Mouse (Mus musculus) CD8-positive naive resting alpha-beta T cell, adult 57 days (primary cell): ENCODE results near the gene Gm21773. TPM values are rescaled to one million over a fixed set of nuclear protein-coding genes. Genes with fewer than 3 reads are reported as not detected.

ENCODE experiments used
- total RNA-seq: library from RNA; stranded (reverse); gene quantifications from one replicate; pipeline ENCODE4 v1.2.4, GENCODE M21; 2023

Gm21773 gene
- not detected for total RNA-seq

DNA sequence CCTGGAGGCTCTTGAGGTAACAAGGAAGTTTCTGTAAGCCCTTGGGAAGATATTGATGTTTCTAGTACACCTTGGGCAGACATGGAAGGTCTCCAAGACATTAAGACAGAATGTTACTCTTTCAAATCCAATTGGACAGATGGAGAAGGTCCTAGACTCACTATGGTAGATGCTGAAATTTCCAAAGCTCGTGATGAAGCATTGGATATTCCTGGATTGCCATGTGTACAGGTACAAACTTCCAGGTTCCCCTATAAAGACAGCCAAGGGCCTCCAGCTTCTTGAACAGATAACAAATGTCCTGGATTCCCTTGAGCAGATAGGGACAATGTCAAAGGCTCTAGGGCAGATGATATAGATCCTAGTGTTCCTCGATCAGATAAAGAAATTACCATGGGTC is at the start of gene Gm21773:
Gene Gm21773, minus strand, starts transcription at position 101 of the 400 bp plus-strand sequence.

